Comparison of ENCODE assay signal across 8 mouse cellular contexts in the genomic region with DNA sequence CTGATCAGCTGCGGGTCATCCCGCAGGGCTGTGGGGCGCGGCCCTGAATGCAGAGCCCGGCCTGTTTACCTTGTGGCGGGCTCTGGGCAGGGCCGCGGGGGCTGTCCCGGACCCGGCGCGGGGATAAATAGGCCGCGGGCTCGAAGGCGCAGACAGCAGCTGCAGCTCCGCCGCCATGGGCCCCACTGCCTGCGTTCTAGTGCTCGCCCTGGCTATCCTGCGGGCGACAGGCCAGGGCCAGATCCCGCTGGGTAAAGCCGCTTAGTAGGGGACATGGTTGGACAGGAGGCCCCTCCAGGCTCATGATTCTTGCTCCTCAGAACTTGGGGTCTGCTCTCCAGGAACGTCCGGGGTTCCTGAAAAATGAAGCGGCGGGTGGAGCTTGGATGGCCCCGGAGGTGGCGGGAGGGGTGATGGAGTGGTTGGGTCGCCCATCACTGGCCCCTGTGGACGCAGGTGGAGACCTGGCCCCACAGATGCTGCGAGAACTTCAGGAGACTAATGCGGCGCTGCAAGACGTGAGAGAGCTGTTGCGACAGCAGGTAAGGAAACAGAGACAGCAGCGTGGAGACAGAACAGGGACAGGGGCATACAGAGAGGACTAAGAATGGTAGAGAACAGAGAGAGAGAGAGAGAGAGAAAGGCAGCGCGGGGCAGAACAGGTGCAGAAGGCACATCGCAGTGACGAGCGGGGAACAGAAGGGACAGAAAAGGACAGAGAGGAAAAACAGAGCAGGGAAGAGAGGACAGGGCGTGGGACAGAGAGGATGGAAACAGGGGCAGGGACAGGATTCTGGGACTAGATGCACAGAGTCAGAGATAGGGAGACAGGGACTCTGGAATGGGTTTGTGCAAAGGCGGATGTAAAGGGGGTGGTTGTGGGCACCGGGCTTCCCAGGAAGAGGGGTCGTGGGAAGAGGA. TPM values are rescaled to one million over a fixed set of nuclear protein-coding genes. Genes with fewer than 3 reads are reported as not detected.
DNase-seq lines count a peak whose midpoint lies in the region; ATAC-seq lines count a peak whose summit lies in the region.

Comp (plus strand) TSS at position 162 of the 921 bp plus-strand sequence.

- peak within 1 kb of the TSS; percentile 41 for H3K4me3 ChIP-seq in heart, embryonic 16.5 days (ENCODE audit: low read length)
- H3K4me3 ChIP-seq in brown adipose tissue, adult 24 weeks (ENCODE audit: insufficient read depth, low read depth, low read length): peak within 1 kb of the TSS; percentile 44
- peak within 1 kb of the TSS; percentile 47 for H3K4me3 ChIP-seq in hindbrain, embryonic 10.5 days
- peak within 1 kb of the TSS; percentile 29 for H3K4me3 ChIP-seq in midbrain, embryonic 14.5 days (replicated peaks; ENCODE audit: low read depth, low read length)

- H3K9ac ChIP-seq in heart, embryonic 16.5 days (ENCODE audit: low read length): 0 out of 2 replicates have a peak within 1 kb of the TSS, but pooled peaks have one; percentile 49
- H3K9ac ChIP-seq in midbrain, embryonic 14.5 days (replicated peaks; ENCODE audit: low read length): no peak within 1 kb of the TSS

- no peak for DNase-seq in heart, postnatal 14 days
- DNase-seq in hindbrain, embryonic 10.5 days (ENCODE audit: low spot score): peak; percentile 31
- DNase-seq in midbrain, embryonic 14.5 days: no peak
- no peak for DNase-seq in right cerebral cortex, adult 18-20 months
- DNase-seq in thymus, postnatal 10 days (ENCODE audit: low spot score in 2 of 2): no peak
- DNase-seq in right cerebral cortex, adult 2 months (ENCODE audit: low spot score in 2 of 2): no peak

- H3K36me3 ChIP-seq in heart, embryonic 16.5 days (ENCODE audit: control insufficient read depth, insufficient read depth): no peaks in the 10 kb centered on the region
- H3K36me3 ChIP-seq in hindbrain, embryonic 10.5 days: no peaks in the 10 kb centered on the region
- no peaks in the 10 kb centered on the region for H3K36me3 ChIP-seq in midbrain, embryonic 14.5 days (ENCODE audit: control insufficient read depth, insufficient read depth, low read length)

- H3K4me2 ChIP-seq in heart, embryonic 16.5 days (ENCODE audit: low read depth, low read length): peak within 1 kb of the TSS; percentile 59
- peak within 1 kb of the TSS; percentile 45 for H3K4me2 ChIP-seq in midbrain, embryonic 14.5 days (ENCODE audit: low read length)

- H3K27ac ChIP-seq in heart, embryonic 16.5 days (ENCODE audit: low read length): no peak within 1 kb of the TSS; the same call in 1 of the 2 replicates
- no peak within 1 kb of the TSS for H3K27ac ChIP-seq in brown adipose tissue, adult 24 weeks (replicated peaks; ENCODE audit: low read depth, low read length)
- peak within 1 kb of the TSS; percentile 24; the same call in 1 of the 2 replicates for H3K27ac ChIP-seq in hindbrain, embryonic 10.5 days
- H3K27ac ChIP-seq in midbrain, embryonic 14.5 days (replicated peaks; ENCODE audit: low read depth, low read length): no peak within 1 kb of the TSS

- peaks cover 67% of the 10 kb centered on the region for H3K27me3 ChIP-seq in heart, embryonic 16.5 days (ENCODE audit: control insufficient read depth, insufficient read depth, low read length)
- peaks cover 98% of the 10 kb centered on the region for H3K27me3 ChIP-seq in hindbrain, embryonic 10.5 days (ENCODE audit: insufficient read depth, poor library complexity, severe bottlenecking)
- H3K27me3 ChIP-seq in midbrain, embryonic 14.5 days (ENCODE audit: control insufficient read depth, insufficient read depth, low read length): peaks cover 72% of the 10 kb centered on the region

- 5% methylated on average over 47 of the region's 47 CpGs for WGBS in heart, embryonic 16.5 days
- WGBS in hindbrain, embryonic 10.5 days: 3% methylated on average over 47 of the region's 47 CpGs
- WGBS in midbrain, embryonic 14.5 days: 1% methylated on average over 47 of the region's 47 CpGs

- 0 out of 2 replicates have a peak, but pooled peaks have one; percentile 1 for ATAC-seq in heart, embryonic 16.5 days (replicated peaks; ENCODE audit: extremely low read depth, insufficient read depth, low FRiP score)
- ATAC-seq in midbrain, embryonic 14.5 days (ENCODE audit: low FRiP score, low TSS enrichment): no peak

- H3K4me1 ChIP-seq in heart, embryonic 16.5 days (ENCODE audit: control insufficient read depth, insufficient read depth, low read length): peaks cover 20% of the 10 kb centered on the region
- H3K4me1 ChIP-seq in brown adipose tissue, adult 24 weeks (ENCODE audit: control insufficient read depth, insufficient read depth, insufficient read length, low read length): peaks cover 4% of the 10 kb centered on the region; the same call in 1 of the 2 replicates
- peaks cover 39% of the 10 kb centered on the region for H3K4me1 ChIP-seq in hindbrain, embryonic 10.5 days (replicated peaks)
- H3K4me1 ChIP-seq in midbrain, embryonic 14.5 days (ENCODE audit: control insufficient read depth, insufficient read depth, low read length): 0 out of 2 replicates have a peak, but pooled peaks cover 7% of the 10 kb centered on the region

- intact Hi-C loops in heart, postnatal 14 days (cut with DNase I): no loop called here

- 0 out of 2 replicates have a peak, but pooled peaks cover 3% of the 10 kb centered on the region for H3K9me3 ChIP-seq in heart, embryonic 16.5 days (replicated peaks; ENCODE audit: control insufficient read depth, low read length)
- no peaks in the 10 kb centered on the region for H3K9me3 ChIP-seq in hindbrain, embryonic 10.5 days
- no peaks in the 10 kb centered on the region for H3K9me3 ChIP-seq in midbrain, embryonic 14.5 days (ENCODE audit: control insufficient read depth, low read length)

RNA-seq across cellular contexts. Expression of gene Comp, which starts in this region (rescaled TPM):
- 3.0 and 4.3 TPM in 2 replicates for polyA plus RNA-seq in heart, embryonic 16.5 days (2015; fragmentation: Nextera tagmentation; extraction: Ambion mirVana)
- total RNA-seq in heart, postnatal 14 days (2021): 1 to 10 TPM; 2.4 to 3.8 TPM
- polyA plus RNA-seq in brown adipose tissue, adult 24 weeks (2012; ENCODE audit: insufficient read depth, insufficient read length, missing spikeins): not detected in 2 replicates
- 0.27 and 0.38 TPM in 2 replicates for polyA plus RNA-seq in hindbrain, embryonic 10.5 days (2016; fragmentation: Nextera tagmentation; extraction: Ambion mirVana)
- polyA plus RNA-seq in midbrain, embryonic 14.5 days (2014; fragmentation: Nextera tagmentation; extraction: Ambion mirVana): 0.47 TPM in 1 of 2 replicates, not detected in the other

Comparison
In these comparisons a context has a peak if more than half of its experiments do, and no peak if none do; other contexts are left out.
1. Peak in DNase-seq, H3K4me3 ChIP-seq and H3K27ac ChIP-seq in hindbrain, embryonic 10.5 days; RNA of the gene not detected or under 1 TPM.